Mouse (Mus musculus): ENCODE measurements at regions not wholly inside any gene's neighbourhood (a gene's known extent, or its start where the extent isn't known, plus 50 kb on each side); places are given as distances from the start of the nearest gene placed in this dataset.

GRCm38 (mm10) chr7:115300241-115300640 is 556.7 kb downstream of the Insc start:
- no peak for DNase-seq

GRCm38 (mm10) chr7:115308377-115308776 is 564.9 kb downstream of the Insc start:
- DNase-seq, result no peak

- DNase-seq, result peak in 1 of 2 experiments; percentile 12
These were observed 567.1 kb downstream of the Insc start for GRCm38 (mm10) chr7:115310400-115311225.

GRCm38 (mm10) chr7:115319504-115319903 is 576.0 kb downstream of the Insc start:
- DNase-seq, result no peak

GRCm38 (mm10) chr7:115322989-115323388 is 579.5 kb downstream of the Insc start:
- DNase-seq, result no peak

- no peak for DNase-seq
These were observed 584.8 kb downstream of the Insc start for GRCm38 (mm10) chr7:115328300-115328699.

- no peak for DNase-seq
These were observed 588.2 kb downstream of the Insc start for GRCm38 (mm10) chr7:115331698-115332097.

- no peak for DNase-seq
These were observed 589.6 kb downstream of the Insc start for GRCm38 (mm10) chr7:115333046-115333577.

- DNase-seq, result no peak
These were observed 591.6 kb downstream of the Insc start for GRCm38 (mm10) chr7:115335051-115335450.

GRCm38 (mm10) chr7:115340155-115340554 is 596.7 kb downstream of the Insc start:
- DNase-seq, result peak in 1 of 2 experiments; percentile 29

GRCm38 (mm10) chr7:115341007-115341406 is 597.5 kb downstream of the Insc start:
- DNase-seq, result no peak

- no peak for DNase-seq
These were observed 602.3 kb downstream of the Insc start for GRCm38 (mm10) chr7:115345749-115346148.

- DNase-seq, result no peak
These were observed 615.2 kb downstream of the Insc start for GRCm38 (mm10) chr7:115358711-115359110.

GRCm38 (mm10) chr7:115360142-115360541 is 616.6 kb downstream of the Insc start:
- DNase-seq, result no peak

- no peak for DNase-seq
These were observed 618.6 kb downstream of the Insc start for GRCm38 (mm10) chr7:115362117-115362516.

GRCm38 (mm10) chr7:115366910-115367309 is 623.4 kb downstream of the Insc start:
- DNase-seq, result peak; percentile 47 to 70

GRCm38 (mm10) chr7:115371143-115371542 is 627.6 kb downstream of the Insc start:
- no peak for DNase-seq

- DNase-seq, result no peak
These were observed 629.4 kb downstream of the Insc start for GRCm38 (mm10) chr7:115372921-115373320.

- no peak for DNase-seq
These were observed 630.5 kb downstream of the Insc start for GRCm38 (mm10) chr7:115373781-115374533.

- no peak for DNase-seq
These were observed 632.6 kb downstream of the Insc start for GRCm38 (mm10) chr7:115376067-115376466.

- no peak for DNase-seq
These were observed 635.3 kb downstream of the Insc start for GRCm38 (mm10) chr7:115378836-115379235.

GRCm38 (mm10) chr7:115379600-115379999 is 636.1 kb downstream of the Insc start:
- DNase-seq, result peak; percentile 17 to 79

- DNase-seq, result no peak
These were observed 637.6 kb downstream of the Insc start for GRCm38 (mm10) chr7:115380989-115381610.
